Mouse (Mus musculus) neural tube, embryonic 14.5 days (tissue): Measurements from ENCODE around the gene Fbxw5. TPM values are rescaled to one million over a fixed set of nuclear protein-coding genes. Genes with fewer than 3 reads are reported as not detected.

Experiments used
- ATAC-seq: fragments of 200-750 bp; cut with Nextera tagmentation; 2 replicates; pipeline ENCODE4 v1.8.0; 2017; ENCODE audit warnings: low read depth, mild to moderate bottlenecking, moderate TSS enrichment, moderate library complexity
- H3K27ac ChIP-seq: fragments of 300-500 bp; sonication (generic); 2 replicates; pipeline ENCODE4 v1.5.1; 2014; ENCODE audit warnings: low read depth, mild to moderate bottlenecking, control low read depth, low read length, moderate library complexity, mixed read lengths
- H3K27me3 ChIP-seq: fragments of 300-500 bp; sonication (generic); 2 replicates; pipeline ENCODE4 v1.6.1; 2014; ENCODE audit warnings: low read length; ENCODE audit not compliant: control insufficient read depth, insufficient read depth
- H3K36me3 ChIP-seq: fragments of 300-500 bp; sonication (generic); 2 replicates; pipeline ENCODE4 v1.6.1; 2014; ENCODE audit warnings: low read length, mixed read lengths; ENCODE audit not compliant: control insufficient read depth, insufficient read depth
- H3K4me1 ChIP-seq: fragments of 300-500 bp; sonication (generic); 2 replicates; pipeline ENCODE4 v1.6.1; 2014; ENCODE audit warnings: low read length; ENCODE audit not compliant: control insufficient read depth, insufficient read depth
- H3K4me2 ChIP-seq: fragments of 300-500 bp; sonication (generic); 2 replicates; pipeline ENCODE4 v1.6.1; 2014; ENCODE audit warnings: mild to moderate bottlenecking, low read depth, low read length, control low read depth
- H3K4me3 ChIP-seq: fragments of 300-500 bp; sonication (generic); 2 replicates; pipeline ENCODE4 v1.5.1; 2014; ENCODE audit warnings: low read depth, low read length, control low read depth, mixed read lengths
- H3K9ac ChIP-seq: fragments of 300-500 bp; sonication (generic); replicated peaks from 2 replicates; pipeline ENCODE4 v1.6.1; 2014; ENCODE audit warnings: low read depth, mild to moderate bottlenecking, control low read depth, low read length, mixed read lengths
- H3K9me3 ChIP-seq: fragments of 300-500 bp; sonication (generic); 2 replicates; pipeline ENCODE4 v1.6.1; 2016; ENCODE audit warnings: low read length; ENCODE audit not compliant: control insufficient read depth
- WGBS: fragments of 180-500 bp; shearing (Covaris S2); extraction: QIAGEN DNeasy Blood & Tissue Kit; methylation state at CpG from one replicate; pipeline ENCODE4 v1.1.7; 2014; 5-methylcytosine and 5-hydroxymethylcytosine counted together
- polyA plus RNA-seq: library from polyadenylated mRNA; unstranded; fragments of >200 nt; fragmentation: Nextera tagmentation; extraction: Ambion mirVana; gene quantifications from 2 replicates; pipeline ENCODE4 v1.2.1, GENCODE M21; 2014

Gene Fbxw5
- polyA plus RNA-seq, 1 experiment from 2014 or later, result 137 TPM

DNA sequence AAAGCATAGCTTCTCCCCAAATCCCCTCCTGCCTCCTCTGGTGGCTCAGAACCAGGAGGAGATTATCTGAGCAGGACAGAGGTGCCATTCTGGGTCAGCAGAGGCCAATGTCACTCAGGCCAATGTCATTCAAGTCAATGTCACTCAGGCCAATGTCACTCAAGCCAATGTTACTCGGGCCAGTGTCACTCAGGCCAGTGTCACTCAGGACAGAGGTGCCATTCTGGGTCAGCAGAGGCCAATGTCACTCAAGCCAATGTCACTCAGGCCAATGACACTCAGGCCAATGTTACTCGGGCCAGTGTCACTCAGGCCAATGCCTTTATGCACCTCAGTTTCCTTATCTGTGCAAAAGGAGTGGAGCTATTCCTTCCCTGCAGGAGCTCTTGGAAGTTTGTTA, 28.0 kb upstream of the Fbxw5 start:
- 75% methylated on average over 2 of the region's 2 CpGs for WGBS
- peaks cover 6% of the 10 kb centered on the region; the same call in 1 of the 2 replicates for H3K4me1 ChIP-seq
- no peak overlapping the region for H3K27ac ChIP-seq
- H3K27me3 ChIP-seq, result no peaks in the 10 kb centered on the region
- no peak overlapping the region for H3K4me2 ChIP-seq
- H3K36me3 ChIP-seq, result no peaks in the 10 kb centered on the region
- ATAC-seq, result no peak
- H3K9ac ChIP-seq, result no peak overlapping the region
- no peaks in the 10 kb centered on the region for H3K9me3 ChIP-seq
- no peak overlapping the region for H3K4me3 ChIP-seq

GRCm38 (mm10) chr2:25477541-25477940, 23.0 kb upstream of the Fbxw5 start:
- no peak overlapping the region for H3K27ac ChIP-seq
- H3K4me1 ChIP-seq, result no peaks in the 10 kb centered on the region
- H3K9ac ChIP-seq, result no peak overlapping the region
- WGBS, result 91% methylated on average over 8 of the region's 8 CpGs
- no peaks in the 10 kb centered on the region for H3K9me3 ChIP-seq
- no peaks in the 10 kb centered on the region for H3K36me3 ChIP-seq
- no peak overlapping the region for H3K4me3 ChIP-seq
- ATAC-seq, result no peak
- H3K27me3 ChIP-seq, result no peaks in the 10 kb centered on the region
- H3K4me2 ChIP-seq, result no peak overlapping the region

GRCm38 (mm10) chr2:25477967-25478675, 22.4 kb upstream of the Fbxw5 start:
- H3K9me3 ChIP-seq, result no peaks in the 10 kb centered on the region
- no peak for ATAC-seq
- no peaks in the 10 kb centered on the region for H3K4me1 ChIP-seq
- WGBS, result 94% methylated on average over 3 of the region's 3 CpGs
- H3K9ac ChIP-seq, result no peak overlapping the region
- no peaks in the 10 kb centered on the region for H3K36me3 ChIP-seq
- no peak overlapping the region for H3K27ac ChIP-seq
- H3K4me2 ChIP-seq, result no peak overlapping the region
- no peak overlapping the region for H3K4me3 ChIP-seq
- no peaks in the 10 kb centered on the region for H3K27me3 ChIP-seq

DNA sequence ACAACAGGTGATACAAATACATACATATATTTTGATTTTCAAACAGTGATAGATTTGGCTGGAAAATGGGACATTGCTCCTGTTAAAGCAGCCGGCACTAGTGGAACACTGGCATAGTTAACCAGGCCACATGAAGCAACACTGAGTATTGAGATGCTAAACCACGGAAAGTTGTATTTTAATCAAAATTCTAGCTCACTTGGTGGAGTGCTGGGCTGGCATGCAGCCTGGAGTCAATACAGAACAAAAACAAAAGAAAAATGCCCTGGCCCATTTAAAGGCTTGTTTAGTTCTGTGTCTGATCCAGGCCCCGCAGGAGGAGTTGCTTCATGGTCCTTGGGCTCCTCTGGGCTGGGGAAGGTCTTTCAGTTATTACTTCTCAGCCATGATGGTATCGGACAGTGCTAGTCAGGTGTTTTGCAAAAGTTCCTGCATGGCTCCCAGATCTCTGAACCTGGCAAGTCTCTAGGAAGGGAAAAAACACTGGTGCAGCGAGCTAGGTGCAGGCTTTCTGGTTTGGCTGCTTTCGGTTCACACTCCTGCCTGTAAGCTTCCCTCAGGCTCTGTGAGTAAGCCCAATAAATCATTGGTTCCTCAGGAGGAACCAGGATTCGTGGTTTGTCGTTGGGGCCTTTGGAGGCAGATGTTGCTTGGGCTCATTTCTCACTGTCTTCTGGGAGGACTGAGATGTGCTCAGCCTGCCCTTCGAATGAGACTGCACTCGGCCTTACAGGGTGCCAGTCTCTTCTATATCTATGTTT, 20.8 kb upstream of the Fbxw5 start:
- H3K4me1 ChIP-seq, result no peaks in the 10 kb centered on the region
- H3K27ac ChIP-seq, result no peak overlapping the region
- no peaks in the 10 kb centered on the region for H3K36me3 ChIP-seq
- WGBS, result 68% methylated on average over 10 of the region's 10 CpGs
- no peaks in the 10 kb centered on the region for H3K9me3 ChIP-seq
- H3K27me3 ChIP-seq, result no peaks in the 10 kb centered on the region
- no peak for ATAC-seq
- H3K9ac ChIP-seq, result no peak overlapping the region
- no peak overlapping the region for H3K4me3 ChIP-seq
- no peak overlapping the region for H3K4me2 ChIP-seq

GRCm38 (mm10) chr2:25480541-25480940, 20.0 kb upstream of the Fbxw5 start:
- no peaks in the 10 kb centered on the region for H3K27me3 ChIP-seq
- ATAC-seq, result no peak
- WGBS, result 93% methylated on average over 1 of the region's 1 CpGs
- H3K4me2 ChIP-seq, result no peak overlapping the region
- no peak overlapping the region for H3K9ac ChIP-seq
- H3K9me3 ChIP-seq, result no peaks in the 10 kb centered on the region
- no peaks in the 10 kb centered on the region for H3K4me1 ChIP-seq
- H3K4me3 ChIP-seq, result no peak overlapping the region
- no peaks in the 10 kb centered on the region for H3K36me3 ChIP-seq
- no peak overlapping the region for H3K27ac ChIP-seq

DNA sequence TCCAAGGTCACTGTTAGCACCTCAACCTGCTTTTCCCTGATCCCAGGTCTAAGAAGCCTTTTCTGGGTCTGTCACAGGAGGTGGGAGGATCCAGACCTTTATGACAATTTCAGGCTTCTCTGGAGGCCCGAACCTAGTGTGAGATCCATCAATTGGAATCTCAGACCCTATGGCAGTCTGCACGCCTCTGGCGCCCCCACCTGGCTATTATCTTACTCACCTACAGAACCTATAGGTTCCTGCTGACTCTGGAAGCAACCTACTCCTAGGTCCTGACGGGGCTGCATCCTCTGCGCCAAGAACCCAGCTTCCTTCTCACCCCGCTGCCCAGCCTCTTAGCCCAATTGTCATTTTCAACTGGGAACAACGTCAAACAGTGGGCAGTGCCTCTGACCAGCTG, 17.6 kb upstream of the Fbxw5 start:
- Histone ChIP-seq H3K27me3 (no peaks in the 10 kb centered on the region), H3K4me2 (no peak overlapping the region), H3K27ac (no peak overlapping the region), H3K4me3 (no peak overlapping the region), H3K36me3 (no peaks in the 10 kb centered on the region), H3K9ac (no peak overlapping the region), H3K4me1 (no peaks in the 10 kb centered on the region), H3K9me3 (no peaks in the 10 kb centered on the region)
- WGBS, result 31% methylated on average over 7 of the region's 7 CpGs
- no peak for ATAC-seq

GRCm38 (mm10) chr2:25484901-25485647, 15.5 kb upstream of the Fbxw5 start:
- H3K9ac ChIP-seq, result no peak overlapping the region
- H3K36me3 ChIP-seq, result no peaks in the 10 kb centered on the region
- no peaks in the 10 kb centered on the region for H3K9me3 ChIP-seq
- no peak for ATAC-seq
- H3K4me2 ChIP-seq, result no peak overlapping the region
- WGBS, result 70% methylated on average over 11 of the region's 11 CpGs
- no peaks in the 10 kb centered on the region for H3K27me3 ChIP-seq
- H3K4me3 ChIP-seq, result no peak overlapping the region
- H3K27ac ChIP-seq, result no peak overlapping the region
- no peaks in the 10 kb centered on the region for H3K4me1 ChIP-seq

DNA sequence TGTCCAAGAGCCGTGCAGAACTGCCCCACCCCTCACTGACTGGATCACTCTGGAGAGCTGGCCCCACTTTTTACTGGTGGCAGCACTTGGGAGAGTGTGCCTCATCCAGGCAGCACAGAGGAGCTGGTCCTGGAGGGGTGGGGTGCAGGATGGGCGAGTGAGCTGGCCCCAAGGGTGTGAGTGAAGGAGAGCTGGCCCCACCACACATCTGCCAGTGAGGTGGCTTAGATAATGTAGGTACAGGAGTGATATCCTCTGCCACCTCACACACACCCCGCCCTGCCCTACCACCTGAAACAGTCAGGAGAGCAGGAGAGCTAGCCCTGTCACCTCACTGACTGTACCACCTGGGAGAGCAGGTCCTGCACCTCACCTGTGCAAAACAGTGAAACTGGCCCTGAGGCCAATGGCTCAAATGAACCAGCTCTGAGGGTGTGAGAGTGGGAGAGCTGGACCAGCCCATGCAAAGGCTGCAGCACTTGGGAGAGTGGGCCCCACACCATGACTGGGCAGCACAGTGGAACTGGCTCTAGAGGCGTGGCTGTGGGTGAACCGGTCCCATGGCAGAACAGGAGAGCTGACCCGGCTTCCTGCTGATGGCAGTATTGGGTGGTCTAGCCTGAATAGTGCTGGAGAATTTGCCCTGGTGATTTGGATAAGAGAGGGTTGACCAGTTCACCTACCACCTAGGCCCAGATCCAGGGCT, 12.4 kb upstream of the Fbxw5 start:
- H3K4me3 ChIP-seq, result no peak overlapping the region
- no peak overlapping the region for H3K9ac ChIP-seq
- no peaks in the 10 kb centered on the region for H3K4me1 ChIP-seq
- H3K4me2 ChIP-seq, result no peak overlapping the region
- H3K9me3 ChIP-seq, result no peaks in the 10 kb centered on the region
- H3K27ac ChIP-seq, result no peak overlapping the region
- H3K36me3 ChIP-seq, result no peaks in the 10 kb centered on the region
- no peak for ATAC-seq
- H3K27me3 ChIP-seq, result no peaks in the 10 kb centered on the region
- 72% methylated on average over 6 of the region's 6 CpGs for WGBS
